Mouse (Mus musculus): ENCODE results near the gene Wipf1. TPM values are rescaled to one million over a fixed set of nuclear protein-coding genes. Genes with fewer than 3 reads are reported as not detected.

Wipf1 gene
- total and polyA plus RNA-seq, 2 experiments from 2014 or later: 1.7 to 2.9 TPM

DNA sequence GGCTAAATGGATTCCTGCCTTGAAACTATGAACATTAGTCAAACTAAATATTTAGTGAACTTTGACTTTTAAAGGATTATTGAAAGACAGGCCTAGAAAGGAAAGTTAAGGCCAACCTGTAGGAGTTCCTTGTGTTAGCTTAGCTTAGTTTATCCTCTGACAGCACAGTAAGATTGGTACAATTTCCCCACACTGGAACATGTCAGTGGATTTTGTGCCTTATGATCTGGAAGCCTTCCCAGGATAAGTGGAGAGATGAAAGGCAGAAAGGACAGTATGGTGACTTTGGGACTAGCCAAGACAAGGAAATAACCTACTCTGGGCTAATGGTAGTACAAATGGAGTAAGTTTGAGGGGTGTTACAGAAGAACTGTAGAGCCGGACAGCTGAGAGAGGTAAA, 141.7 kb downstream of the Wipf1 start:
- Histone ChIP-seq H3K9ac (replicated peaks; ENCODE audit: low read depth, low read length) (no peak overlapping the region), H3K27me3 (ENCODE audit: control insufficient read depth, insufficient read depth, low read length) (no peaks in the 10 kb centered on the region), H3K36me3 (replicated peaks; ENCODE audit: control insufficient read depth, insufficient read depth, low read length) (no peaks in the 10 kb centered on the region), H3K9me3 (replicated peaks; ENCODE audit: control insufficient read depth, low read length) (no peaks in the 10 kb centered on the region), H3K4me2 (ENCODE audit: low read depth, low read length) (no peak overlapping the region), H3K27ac (ENCODE audit: low read depth) (no peak overlapping the region), H3K4me3 (ENCODE audit: low read depth, low read length) (no peak overlapping the region), H3K4me1 (ENCODE audit: control insufficient read depth, insufficient read depth) (peaks cover 8% of the 10 kb centered on the region; the same call in 1 of the 2 replicates)
- WGBS: 90% methylated on average over 1 of the region's 1 CpGs
- no peak for ATAC-seq (ENCODE audit: insufficient read depth, low read depth)
- TF ChIP-seq CTCF (IDR thresholded peaks at IDR 0.05; ENCODE audit: low read depth): no peak
- no peak for TF ChIP-seq EP300 (IDR thresholded peaks at IDR 0.05; ENCODE audit: low read depth)
- no peak for DNase-seq (ENCODE audit: low spot score)

- Histone ChIP-seq H3K4me2 (ENCODE audit: low read depth, low read length) (peak within 1 kb of the TSS; percentile 93), H3K27me3 (ENCODE audit: control insufficient read depth, insufficient read depth, low read length) (no peaks in the 10 kb centered on the region), H3K27ac (ENCODE audit: low read depth) (peak within 1 kb of the TSS; percentile 81), H3K4me3 (ENCODE audit: low read depth, low read length) (peak within 1 kb of the TSS; percentile 62), H3K4me1 (ENCODE audit: control insufficient read depth, insufficient read depth) (peaks cover 8% of the 10 kb centered on the region; the same call in 1 of the 2 replicates), H3K9me3 (replicated peaks; ENCODE audit: control insufficient read depth, low read length) (no peaks in the 10 kb centered on the region), H3K36me3 (replicated peaks; ENCODE audit: control insufficient read depth, insufficient read depth, low read length) (no peaks in the 10 kb centered on the region), H3K9ac (replicated peaks; ENCODE audit: low read depth, low read length) (peak within 1 kb of the TSS; percentile 48)
- TF ChIP-seq EP300 (IDR thresholded peaks at IDR 0.05; ENCODE audit: low read depth) (no peak), CTCF (IDR thresholded peaks at IDR 0.05; ENCODE audit: low read depth) (no peak)
- peak; percentile 99 for DNase-seq (ENCODE audit: low spot score)
- peak; percentile 98 for ATAC-seq (ENCODE audit: insufficient read depth, low read depth)
- WGBS: under 1% methylated on average over 41 of the region's 44 CpGs
These were observed 143.0 kb downstream of the Wipf1 start, which contains the start of gene Gpr155 for GRCm38 (mm10) chr2:73386356-73387046. Gpr155 (minus strand) TSS chr2:73386572.

DNA sequence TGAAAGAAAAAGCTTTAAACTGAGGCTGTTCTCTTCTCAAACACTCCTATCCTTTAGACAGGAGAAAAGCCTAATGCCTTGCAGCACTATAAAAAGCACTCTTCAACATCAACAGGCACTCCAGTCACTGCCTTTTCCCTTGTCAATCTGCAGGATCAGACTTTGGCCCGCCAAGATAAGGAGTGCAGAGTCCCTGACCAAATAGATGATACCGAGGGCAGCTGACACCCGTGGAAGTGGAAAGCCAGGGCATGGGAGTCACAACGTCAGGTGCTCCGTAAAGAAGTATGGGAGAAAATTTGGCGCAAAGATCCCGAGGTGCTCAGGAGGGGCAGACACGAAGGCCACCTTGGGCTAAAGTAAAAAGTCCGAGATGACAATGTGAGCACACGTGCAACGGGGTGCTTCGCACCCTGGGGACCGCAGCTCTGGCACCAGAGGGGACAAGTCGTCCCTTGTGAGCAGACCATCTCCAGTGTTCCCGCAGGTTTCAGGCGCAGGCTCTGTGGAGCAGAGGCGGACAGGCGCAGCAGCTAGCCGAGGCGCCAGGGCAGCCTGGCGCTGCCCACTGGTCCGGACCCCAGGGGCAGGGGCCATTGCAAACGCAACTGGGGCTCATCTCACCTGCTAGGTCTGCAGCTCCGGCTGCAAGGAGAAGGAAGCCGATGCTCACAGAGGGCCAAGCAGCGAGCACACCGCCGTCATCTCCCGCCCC, 143.7 kb downstream of the Wipf1 start:
- H3K36me3 ChIP-seq (replicated peaks; ENCODE audit: control insufficient read depth, insufficient read depth, low read length): no peaks in the 10 kb centered on the region
- H3K9me3 ChIP-seq (replicated peaks; ENCODE audit: control insufficient read depth, low read length): no peaks in the 10 kb centered on the region
- peaks cover 8% of the 10 kb centered on the region; the same call in 1 of the 2 replicates for H3K4me1 ChIP-seq (ENCODE audit: control insufficient read depth, insufficient read depth)
- TF ChIP-seq EP300 (IDR thresholded peaks at IDR 0.05; ENCODE audit: low read depth) (no peak), CTCF (IDR thresholded peaks at IDR 0.05; ENCODE audit: low read depth) (no peak)
- peak overlapping the region; percentile 62 for H3K4me3 ChIP-seq (ENCODE audit: low read depth, low read length)
- H3K4me2 ChIP-seq (ENCODE audit: low read depth, low read length): peak overlapping the region; percentile 93
- ATAC-seq (ENCODE audit: insufficient read depth, low read depth) (peak; percentile 19), DNase-seq (ENCODE audit: low spot score) (no peak)
- no peaks in the 10 kb centered on the region for H3K27me3 ChIP-seq (ENCODE audit: control insufficient read depth, insufficient read depth, low read length)
- WGBS: 2% methylated on average over 29 of the region's 29 CpGs
- H3K9ac ChIP-seq (replicated peaks; ENCODE audit: low read depth, low read length): peak overlapping the region; percentile 48; the same call in 1 of the 2 replicates
- peak overlapping the region; percentile 64 for H3K27ac ChIP-seq (ENCODE audit: low read depth)

DNA sequence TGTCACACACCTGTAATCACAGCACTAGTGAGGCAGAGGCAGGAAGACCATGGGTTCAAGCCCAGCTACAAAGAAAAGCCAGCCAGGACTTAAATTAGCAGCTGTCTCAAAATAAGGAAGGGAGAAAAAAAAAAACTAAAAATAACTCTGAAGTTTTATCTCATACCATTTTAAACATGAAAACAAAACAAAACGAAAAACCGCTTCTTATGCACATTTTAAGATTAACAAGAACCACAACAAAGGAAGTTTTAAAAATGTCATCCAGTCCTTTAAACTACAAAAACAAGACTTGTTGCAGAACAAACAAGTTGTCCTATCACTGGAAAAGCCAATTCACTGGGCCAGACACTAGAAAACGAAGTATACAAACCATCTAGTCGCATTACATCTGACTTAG, 144.4 kb downstream of the Wipf1 start:
- peaks cover 8% of the 10 kb centered on the region; the same call in 1 of the 2 replicates for H3K4me1 ChIP-seq (ENCODE audit: control insufficient read depth, insufficient read depth)
- peak overlapping the region; percentile 93 for H3K4me2 ChIP-seq (ENCODE audit: low read depth, low read length)
- no peaks in the 10 kb centered on the region for H3K9me3 ChIP-seq (replicated peaks; ENCODE audit: control insufficient read depth, low read length)
- ATAC-seq (ENCODE audit: insufficient read depth, low read depth) (no peak), DNase-seq (ENCODE audit: low spot score) (no peak)
- 68% methylated on average over 4 of the region's 4 CpGs for WGBS
- H3K36me3 ChIP-seq (replicated peaks; ENCODE audit: control insufficient read depth, insufficient read depth, low read length): no peaks in the 10 kb centered on the region
- no peak for TF ChIP-seq CTCF (IDR thresholded peaks at IDR 0.05; ENCODE audit: low read depth)
- no peak for TF ChIP-seq EP300 (IDR thresholded peaks at IDR 0.05; ENCODE audit: low read depth)
- H3K27ac ChIP-seq (ENCODE audit: low read depth): peak overlapping the region; percentile 64; the same call in 1 of the 2 replicates
- H3K9ac ChIP-seq (replicated peaks; ENCODE audit: low read depth, low read length): no peak overlapping the region
- H3K4me3 ChIP-seq (ENCODE audit: low read depth, low read length): peak overlapping the region; percentile 62
- no peaks in the 10 kb centered on the region for H3K27me3 ChIP-seq (ENCODE audit: control insufficient read depth, insufficient read depth, low read length)

DNA sequence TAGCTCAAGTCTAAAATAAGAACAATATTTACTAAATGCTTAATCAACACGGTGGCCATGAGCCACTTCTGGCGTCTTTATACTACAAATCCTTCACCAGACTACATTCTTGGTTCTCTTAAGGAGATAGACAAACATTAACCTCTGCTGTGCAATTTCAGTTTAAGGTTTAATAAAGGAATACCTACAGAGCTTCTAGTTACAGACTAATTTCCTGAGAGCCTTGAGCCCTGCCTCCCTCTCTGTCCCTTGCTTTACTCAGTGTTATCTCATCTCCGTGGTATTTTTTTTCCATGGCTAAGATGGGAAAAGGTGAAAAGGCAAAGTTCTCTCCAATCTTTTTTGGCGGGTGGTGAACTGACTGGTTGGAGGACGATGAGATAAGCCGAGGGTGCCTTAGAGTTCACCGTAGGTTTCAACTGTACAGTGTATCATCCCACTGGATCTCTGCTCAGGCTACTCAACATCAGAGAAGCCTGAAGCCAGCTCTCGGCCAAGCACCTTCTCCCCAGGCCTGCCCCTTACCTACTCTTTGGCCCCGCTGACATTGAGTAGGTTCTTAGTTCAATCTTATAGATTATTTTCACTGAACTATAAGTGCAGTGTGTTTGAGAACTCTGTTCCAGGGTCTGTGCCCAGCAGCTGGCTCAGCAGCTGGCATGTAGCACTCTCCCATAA, 149.1 kb downstream of the Wipf1 start:
- H3K36me3 ChIP-seq (replicated peaks; ENCODE audit: control insufficient read depth, insufficient read depth, low read length): no peaks in the 10 kb centered on the region
- DNase-seq (ENCODE audit: low spot score) (no peak), ATAC-seq (ENCODE audit: insufficient read depth, low read depth) (no peak; the same call in 1 of the 2 replicates)
- H3K9me3 ChIP-seq (replicated peaks; ENCODE audit: control insufficient read depth, low read length): no peaks in the 10 kb centered on the region
- no peak overlapping the region for H3K9ac ChIP-seq (replicated peaks; ENCODE audit: low read depth, low read length)
- no peak overlapping the region for H3K4me3 ChIP-seq (ENCODE audit: low read depth, low read length)
- H3K4me1 ChIP-seq (ENCODE audit: control insufficient read depth, insufficient read depth): peaks cover 5% of the 10 kb centered on the region; the same call in 1 of the 2 replicates
- TF ChIP-seq CTCF (IDR thresholded peaks at IDR 0.05; ENCODE audit: low read depth): no peak
- no peak for TF ChIP-seq EP300 (IDR thresholded peaks at IDR 0.05; ENCODE audit: low read depth)
- H3K27me3 ChIP-seq (ENCODE audit: control insufficient read depth, insufficient read depth, low read length): no peaks in the 10 kb centered on the region
- no peak overlapping the region for H3K4me2 ChIP-seq (ENCODE audit: low read depth, low read length)
- no peak overlapping the region for H3K27ac ChIP-seq (ENCODE audit: low read depth)
- 56% methylated on average over 9 of the region's 9 CpGs for WGBS

Measured in heart, postnatal 0 days (tissue).